Mouse (Mus musculus) left cerebral cortex, adult 8-10 months (tissue): ENCODE measurements around the gene Dlx5. TPM values are rescaled to one million over a fixed set of nuclear protein-coding genes. Genes with fewer than 3 reads are reported as not detected.
A peak's percentile ranks its signal among the peaks of the same experiment; 100 is the strongest.

Experiments
- DNase-seq, 2 experiments: peaks; one replicate each; pipeline ENCODE4 v3.0.0; 2022; ENCODE audit warnings: low spot score in 2 of 2
- total RNA-seq, 4 experiments: library from RNA; stranded (reverse); gene quantifications; 2 replicates each; pipeline ENCODE4 v1.2.4; 2022

Dlx5 gene
- 10 to 100 TPM in 2 of 4 experiments, 1 to 10 TPM in 2; 8.9 to 11.7 (median 10.0) TPM for total RNA-seq

DNA sequence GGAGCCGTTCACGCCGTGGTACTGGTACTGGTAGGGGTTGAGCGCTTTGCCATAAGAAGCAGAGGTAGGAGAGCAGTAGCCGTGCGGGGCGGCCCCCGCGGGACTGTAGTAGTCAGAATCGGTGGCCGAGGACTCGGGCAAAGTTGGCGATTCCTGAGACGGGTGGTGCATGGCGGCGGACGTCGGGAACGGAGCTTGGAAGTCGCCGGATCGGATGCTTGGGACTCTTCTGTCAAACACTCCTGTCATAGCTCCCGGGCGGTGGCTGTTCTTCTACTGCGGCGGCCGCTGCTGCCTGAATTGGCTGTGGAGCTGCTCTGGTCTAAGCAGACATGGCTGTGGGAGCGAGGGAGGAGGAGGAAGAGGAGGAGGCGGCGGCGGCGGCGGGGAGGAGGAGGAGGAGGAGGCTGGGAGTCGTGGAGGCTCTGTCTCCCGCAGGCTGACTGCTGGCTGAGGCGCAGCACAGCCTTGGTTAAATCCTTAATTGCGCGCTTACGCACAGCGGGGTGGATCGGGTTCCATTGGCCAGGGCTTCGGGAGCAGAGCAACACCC, at the start of gene Dlx5:
Gene Dlx5, minus strand, starts transcription at position 448 of the 553 bp plus-strand sequence.
- peak in 1 of 2 experiments; percentile 42 for DNase-seq

DNA sequence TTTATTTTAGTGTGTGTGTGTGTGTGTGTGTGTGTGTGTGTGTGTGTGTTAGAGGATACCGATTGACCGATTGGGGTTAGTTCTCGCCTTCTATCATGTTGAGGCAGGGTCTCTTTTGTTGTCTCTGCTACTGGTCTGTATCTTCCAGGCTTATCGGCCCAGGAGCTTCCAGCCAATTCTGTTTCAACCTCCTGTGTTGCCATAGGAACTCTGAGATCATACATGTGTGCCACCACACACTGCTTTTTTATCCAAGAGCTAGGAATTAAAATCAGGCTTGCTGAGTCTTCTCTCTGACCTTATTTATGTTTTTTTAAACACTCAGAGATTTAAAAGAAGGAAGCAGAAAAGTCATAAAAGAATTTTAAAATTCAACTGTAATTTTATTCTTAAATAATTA, 49.6 kb upstream of the Dlx5 start:
- no peak for DNase-seq

DNA sequence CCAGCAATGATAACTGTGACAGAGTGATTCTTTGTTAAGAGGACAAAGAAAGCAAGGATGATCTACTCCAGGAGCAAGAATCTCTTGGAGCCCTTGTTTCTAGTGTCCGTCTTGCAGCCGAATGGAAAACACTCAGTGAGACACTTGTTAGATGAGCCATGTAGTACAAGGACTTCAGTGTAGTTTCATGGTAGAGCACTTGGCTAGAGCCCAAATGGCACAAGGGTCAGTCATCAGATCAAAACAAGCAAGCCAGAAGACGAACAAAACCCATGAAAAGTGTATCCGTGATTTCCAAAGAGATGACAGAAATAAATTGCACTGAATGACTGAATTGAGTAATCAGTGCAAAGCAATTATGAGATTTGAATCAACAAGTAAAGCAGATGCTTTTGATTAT, 48.9 kb upstream of the Dlx5 start:
- DNase-seq, result no peak

DNA sequence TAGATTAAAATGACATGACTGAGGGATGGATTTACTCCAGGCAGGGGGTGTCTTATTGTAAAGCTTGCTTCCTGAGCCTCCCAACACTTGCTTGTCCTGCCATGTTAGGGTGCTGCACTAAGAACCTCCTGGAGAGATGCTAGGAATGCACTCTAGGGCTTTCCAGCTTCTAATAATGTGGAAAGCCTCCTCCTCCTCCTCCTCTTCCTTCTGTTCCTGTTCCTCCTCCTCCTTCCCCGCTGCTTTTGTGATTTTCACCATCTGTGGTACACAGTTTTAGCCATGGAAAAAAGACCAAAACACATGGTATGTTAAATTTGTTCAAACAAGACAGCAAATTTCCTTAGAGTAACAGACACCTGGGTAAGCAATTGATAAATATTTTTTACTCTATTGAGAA, 43.4 kb upstream of the Dlx5 start:
- no peak for DNase-seq

DNA sequence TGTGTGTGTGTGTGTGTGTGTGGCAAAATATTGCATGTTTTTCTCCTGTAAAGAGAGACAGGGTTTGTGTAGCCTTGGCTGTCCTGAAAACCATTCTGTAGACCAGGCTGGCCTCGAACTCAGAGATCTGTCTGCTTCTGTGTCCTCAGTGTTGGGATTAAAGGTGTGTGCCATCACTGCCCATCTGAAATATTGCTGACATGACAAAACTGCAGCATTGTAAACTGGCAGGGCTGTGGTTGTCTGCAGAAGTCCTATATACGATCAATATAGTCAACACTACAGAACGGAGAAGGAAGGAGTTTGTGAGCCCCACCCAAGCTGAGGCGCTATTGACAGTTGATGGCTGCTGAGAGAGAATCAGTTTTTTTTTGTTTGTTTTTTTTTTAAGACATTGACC, 35.4 kb upstream of the Dlx5 start:
- no peak for DNase-seq

DNA sequence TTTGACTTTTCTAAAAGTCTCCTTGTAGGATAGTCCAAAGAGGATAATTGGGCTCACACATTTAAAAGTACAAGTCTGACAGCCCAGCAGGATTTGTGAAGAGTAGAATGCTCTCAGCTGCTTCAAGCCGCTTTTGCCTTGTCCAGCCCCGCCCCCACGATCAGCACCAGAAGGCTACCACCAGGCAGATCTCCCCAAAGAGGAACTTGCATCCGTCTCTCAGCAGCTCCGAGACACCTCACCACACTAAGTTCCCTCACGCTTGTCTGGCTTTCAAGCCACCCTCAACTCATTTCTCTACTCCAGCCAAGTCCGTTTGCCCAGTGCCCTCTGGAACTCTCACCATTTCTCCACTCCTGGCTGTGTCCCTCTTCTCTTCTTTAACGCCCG, 33.6 kb upstream of the Dlx5 start:
- DNase-seq, result no peak

DNA sequence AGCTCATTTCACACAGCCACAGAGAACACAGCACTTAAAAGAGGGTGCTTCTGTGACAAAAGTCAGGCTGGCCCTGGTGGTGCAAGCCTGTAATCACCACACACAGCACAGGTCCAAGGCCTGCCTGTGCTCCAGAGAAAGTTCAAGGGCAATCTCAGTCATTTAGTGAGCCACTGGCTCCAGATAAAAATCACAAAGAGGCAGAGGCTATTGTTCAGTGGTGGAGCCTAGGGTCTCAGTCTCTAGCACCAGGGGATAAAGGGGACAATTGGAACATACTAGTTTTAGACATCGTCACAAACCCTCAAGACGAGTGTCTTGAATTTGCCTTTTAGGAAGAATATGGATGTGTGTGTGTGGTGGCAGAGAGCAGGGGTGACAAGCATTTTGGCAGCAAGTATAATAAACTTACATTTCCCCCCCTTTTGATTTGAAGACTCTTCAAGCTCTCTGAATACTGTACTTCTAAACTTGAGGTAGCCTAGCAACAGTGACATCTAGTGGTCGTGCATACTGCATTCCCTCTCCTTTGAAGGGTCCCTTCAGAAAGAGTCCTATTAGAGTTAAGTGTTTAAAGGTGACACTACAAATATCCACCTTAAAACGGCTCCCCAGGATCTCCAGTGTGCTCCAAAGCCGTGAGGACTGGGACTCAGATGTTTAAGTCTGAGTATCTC, 33.1 kb upstream of the Dlx5 start:
- peak in 1 of 2 experiments; percentile 7 for DNase-seq

DNA sequence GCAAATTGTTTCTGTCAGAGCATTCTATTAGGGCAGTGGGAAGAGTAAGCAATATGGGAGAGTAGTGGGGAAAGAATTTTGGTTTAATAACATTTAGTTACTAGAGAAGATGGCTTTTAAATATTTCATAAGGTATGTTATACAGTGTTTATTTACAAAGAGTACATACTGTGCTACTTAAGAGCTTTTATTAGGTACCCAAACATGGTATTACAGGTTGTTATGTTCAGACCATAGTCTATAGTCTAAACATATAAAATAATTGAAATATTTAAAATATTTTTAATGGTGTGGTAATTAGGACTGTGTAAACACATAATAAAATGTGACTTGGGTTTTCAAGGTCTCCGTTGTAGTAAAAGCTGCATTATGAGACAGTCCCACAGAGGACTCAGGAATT, 32.4 kb upstream of the Dlx5 start:
- DNase-seq, result no peak

DNA sequence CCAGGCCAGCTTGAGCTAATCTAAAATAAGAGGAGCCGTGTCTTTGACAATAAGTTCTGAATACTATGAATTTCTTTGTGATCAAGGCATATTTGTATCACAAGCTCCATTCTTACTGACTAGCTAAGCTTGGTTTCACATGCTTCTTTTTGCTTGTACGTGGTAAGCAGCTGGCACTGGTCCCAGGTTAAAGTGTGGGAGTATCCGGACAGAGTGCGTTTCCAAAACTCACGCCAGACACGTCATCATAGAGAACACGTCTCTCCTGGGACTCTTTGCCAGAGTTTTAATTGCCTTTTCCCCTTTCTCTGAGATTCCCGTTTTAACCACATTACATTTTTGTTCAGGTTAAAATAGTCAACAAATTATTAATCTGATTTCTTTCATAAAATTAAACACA, 27.7 kb upstream of the Dlx5 start:
- DNase-seq, result peak in 1 of 2 experiments; percentile 7

DNA sequence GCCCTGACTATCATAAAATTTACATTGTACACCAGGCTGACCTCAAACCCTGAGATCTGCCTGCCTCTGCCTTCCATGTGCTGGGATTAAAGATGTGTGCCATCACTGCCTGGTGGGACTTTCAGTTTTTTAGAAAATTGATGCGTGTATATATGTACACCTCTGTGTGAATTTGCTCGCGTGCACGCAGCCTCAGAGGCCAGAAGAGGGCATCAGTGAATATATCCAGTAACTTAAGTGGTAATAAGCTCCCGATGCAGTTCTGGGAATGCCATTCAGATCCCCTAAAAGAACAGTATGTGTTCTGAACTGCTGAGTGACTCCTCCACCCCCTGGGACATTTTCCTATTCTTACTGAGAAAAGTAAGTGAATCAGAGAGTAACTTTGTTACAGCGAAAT, 8.2 kb upstream of the Dlx5 start:
- no peak for DNase-seq

DNA sequence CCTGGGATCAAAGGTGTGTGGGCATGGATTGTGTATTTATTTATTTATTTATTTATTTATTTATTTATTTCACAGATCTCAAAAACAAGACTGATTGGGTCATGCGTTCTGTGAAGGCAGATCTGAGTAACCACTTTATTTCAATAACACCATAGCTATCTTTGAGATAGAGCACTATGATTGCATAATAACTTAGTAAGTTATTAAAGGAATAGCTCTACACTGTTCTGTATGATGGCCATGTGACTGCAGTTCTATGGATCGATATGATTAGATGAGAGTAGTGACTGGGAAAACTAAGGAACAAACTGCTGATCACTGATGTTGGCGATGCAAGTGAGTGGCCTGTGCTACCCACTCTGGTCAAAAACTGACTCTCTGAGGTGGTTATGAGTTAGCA, 4.3 kb upstream of the Dlx5 start:
- DNase-seq, result no peak

DNA sequence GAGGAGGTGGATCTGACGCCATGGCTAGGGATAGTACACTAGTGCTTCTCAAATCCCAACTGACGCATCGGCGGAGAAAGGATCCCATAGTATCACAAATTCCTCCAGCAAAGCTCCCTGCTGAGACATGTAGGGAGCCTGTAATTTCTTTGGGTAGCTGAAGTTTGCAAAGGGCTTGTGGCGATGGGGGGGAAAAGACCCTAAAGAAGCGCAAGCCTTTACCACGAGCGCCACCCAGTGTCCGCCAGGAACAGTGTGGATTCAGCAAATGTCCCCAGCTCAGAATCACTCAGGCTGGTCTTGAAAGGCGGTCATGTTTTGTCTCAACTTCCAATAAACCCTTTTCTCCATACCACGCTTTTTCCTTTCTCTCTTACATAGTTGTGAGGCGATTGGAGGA, 3.0 kb upstream of the Dlx5 start:
- no peak for DNase-seq

DNA sequence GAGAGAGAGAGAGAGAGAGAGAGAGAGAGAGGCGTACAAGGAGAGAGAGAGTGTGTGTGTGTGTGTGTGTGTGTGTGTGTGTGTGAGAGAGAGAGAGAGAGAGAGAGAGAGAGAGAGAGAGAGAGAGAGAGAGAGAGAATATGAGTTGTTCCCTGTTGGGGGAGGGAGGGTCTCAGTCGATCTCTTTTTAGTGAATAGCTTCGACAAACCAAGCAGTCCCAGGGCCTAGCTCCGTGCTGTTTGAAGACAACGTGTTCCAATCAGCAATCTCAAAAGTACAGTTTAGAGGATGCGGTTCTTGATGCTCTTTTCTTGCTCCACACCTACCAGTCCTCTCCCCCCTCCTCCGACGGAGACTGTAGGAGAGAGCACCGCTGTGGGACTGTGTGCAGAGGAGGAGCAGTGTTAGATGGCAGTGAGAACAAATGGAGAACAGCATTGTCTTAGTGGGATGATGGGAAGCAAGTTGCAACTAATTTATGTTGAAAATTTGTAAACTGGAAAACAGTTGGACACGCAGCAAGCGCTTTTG, 447 bp upstream of the Dlx5 start:
- DNase-seq, result no peak

DNA sequence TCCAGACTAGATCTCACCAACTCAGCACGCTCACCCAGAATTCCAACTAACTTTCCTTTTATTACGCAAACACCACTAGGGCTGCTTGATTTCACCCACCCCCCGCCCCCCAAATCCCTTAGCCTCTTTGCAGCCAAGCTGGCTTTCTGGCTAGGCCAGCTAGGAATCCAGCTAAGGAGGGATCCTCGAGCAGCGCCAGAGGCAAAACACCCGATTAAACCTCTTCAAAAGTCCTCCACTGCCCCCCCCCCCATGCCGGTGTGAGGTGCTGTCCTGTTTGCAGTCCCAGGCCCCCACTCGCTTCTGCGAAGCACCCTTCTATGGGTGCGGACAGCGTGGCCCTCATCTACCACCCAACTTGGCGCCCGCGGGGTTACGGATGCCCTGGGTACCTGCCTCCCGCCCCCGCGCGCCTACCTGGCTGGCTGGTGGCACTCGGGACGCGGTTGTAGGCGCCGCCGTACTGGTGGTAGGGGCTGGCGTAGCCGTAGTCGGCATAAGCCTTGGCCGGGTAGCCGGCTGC, 709 bp downstream of the Dlx5 start:
- no peak for DNase-seq

DNA sequence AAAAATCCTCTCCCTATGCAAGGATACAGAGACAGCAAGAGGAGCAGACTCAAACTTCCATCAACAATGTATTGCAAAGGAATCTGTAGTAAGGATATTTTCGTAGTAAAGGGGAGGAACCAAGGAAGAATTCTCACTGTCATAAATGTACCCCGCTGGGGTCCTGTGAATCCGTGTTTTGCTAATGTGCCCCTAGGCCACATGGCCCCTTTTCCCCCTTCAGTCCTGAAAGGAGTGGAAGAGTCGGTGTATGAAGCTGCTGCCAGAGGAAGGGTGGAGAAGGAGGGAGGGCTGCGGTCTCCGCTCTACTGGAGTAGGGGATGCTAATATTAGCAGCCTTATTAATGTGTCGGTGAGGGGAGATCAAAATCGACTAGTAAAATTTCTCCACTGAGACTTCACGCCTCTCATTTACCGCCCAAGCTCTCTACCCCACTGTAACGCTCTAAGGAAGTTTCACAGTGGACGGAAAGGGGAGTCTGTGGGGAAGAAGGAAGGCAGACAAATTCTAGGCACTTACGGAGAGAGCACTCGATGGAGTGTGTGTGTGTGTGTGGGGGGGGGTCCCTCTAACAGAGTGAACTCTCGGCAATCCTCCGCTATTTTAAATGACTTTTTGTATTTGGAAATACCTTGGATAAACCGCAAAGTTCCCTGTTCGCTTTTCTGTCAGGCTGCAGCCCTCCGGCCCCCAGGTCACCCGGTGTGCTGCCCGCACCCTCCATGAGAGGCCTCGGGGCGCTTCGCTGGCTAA, 1.3 kb downstream of the Dlx5 start:
- DNase-seq, result no peak

DNA sequence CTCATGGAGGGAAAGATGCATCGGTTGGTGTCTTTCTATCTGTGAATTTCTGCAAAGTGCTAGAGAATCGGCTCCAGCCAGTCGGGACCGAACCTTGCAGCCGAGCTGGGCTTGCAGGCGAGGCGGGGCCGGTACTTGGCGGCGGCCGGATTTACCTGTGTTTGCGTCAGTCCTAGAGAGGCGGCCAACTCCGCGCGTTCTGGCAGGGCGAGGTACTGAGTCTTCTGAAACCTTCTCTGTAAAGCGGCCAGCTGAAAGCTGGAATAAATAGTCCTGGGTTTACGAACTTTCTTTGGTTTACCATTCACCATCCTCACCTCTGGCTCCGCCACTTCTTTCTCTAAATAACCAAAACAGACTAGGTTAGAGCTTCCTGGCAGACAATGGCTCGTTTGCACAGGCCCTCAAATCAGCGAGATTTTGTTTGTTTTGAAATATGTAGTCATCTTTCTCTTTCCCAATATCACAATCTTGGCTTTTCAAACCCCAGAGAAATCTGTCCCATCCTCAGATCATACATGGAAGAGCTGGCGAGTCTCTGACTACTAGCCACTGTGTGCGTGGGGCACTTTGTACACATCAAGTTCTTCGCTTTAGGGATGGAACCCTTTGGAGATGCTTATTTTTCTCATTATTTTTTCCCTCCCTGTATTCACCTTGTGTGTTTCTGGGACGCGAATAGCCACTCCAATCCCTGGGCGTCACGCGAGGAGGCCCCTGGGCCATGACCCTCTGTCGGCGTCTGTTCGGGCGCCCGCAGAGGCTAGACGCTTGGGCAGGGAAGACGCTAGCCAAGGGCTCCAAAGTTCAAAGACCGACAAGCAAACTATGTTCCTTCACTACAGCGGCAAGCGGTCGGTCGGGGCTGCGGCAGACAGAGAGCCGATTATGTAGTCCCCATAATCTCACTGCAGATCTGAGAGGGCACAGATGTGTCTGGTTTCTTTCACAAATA, 2.2 kb downstream of the Dlx5 start:
- no peak for DNase-seq

DNA sequence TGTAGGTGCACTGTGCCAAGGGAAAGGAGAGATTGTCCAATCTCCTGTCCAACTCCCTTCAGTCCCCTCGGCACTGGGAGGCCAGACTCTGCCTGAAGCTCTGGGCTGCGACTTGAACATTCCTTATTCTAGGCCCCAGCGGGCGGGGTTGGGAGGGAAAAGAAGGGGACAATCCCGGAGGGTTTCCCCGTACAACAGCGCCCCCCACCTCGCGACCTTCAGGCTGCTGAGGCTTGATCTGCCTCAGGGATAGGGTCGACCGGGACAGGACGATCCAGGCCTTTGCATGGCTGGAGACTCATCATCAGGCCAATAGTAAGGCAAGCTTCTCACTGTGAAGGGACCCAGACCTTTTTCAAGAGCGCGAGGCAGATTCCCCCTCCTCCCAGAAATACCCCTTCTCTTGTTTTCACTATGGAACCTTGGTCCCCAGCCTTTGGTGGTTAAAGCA, 3.0 kb downstream of the Dlx5 start:
- DNase-seq, result no peak

DNA sequence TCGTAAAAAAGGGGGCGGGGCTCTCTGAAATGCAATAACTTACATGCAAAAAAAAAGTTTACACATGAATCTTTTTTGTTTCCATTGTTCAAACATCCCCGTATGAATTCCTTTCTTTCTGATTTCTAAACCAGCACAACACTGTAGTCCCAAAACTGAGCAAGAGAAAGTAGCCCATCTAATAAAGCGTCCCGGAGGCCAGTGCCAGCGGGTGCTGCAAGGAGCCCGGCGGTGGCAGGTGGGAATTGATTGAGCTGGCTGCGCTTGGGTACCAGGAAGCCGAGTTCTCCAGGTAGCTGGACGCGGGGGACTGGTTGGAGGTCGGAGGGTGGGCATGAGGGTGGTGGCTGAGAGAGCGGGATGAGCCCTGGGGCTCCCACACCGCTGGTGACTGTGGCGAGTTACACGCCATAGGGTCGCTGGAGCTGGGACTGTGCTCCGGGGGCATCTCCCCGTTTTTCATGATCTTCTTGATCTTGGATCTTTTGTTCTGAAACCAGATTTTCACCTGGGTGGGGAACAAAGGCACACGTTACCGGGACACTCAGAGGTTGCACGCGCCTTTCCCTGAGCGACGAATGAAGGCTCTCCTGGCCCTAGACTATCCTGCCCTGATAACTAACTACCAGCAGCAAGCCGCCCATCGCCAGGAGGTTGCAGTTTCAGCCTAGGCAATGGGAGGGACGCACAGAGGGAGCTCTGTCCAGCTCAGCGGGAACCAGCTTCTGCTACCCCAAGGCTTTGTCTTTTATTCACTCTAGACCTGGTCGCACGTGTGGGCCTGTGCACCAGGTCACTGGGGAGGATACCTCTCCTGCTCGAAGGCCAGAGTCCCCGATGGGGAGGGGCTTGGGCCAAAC, 3.7 kb downstream of the Dlx5 start:
- no peak for DNase-seq

DNA sequence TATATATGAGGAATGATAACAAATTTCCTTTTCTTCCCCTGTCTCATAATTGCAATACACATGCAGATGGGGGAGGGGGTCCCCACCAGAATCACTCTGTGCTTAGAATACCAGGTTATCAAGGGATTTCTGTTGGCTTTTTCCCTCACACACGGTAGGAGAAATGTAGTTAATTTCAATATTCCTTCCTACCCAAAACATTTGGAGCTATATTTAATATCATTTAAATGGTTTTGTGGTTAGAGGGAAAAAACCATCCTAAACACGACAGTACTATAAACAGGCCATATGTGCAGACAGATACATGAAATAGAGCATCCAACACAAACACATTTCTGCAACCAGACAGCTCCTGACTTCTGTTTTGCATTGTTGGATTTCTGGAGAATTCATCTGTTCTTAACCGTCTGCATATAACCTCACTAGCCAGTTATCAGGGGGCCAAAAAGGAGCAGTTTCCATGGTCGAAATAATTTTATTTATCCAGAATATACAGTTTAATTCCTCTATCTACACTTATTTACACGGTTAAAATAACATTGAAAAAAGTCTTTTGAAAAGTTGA, 4.5 kb downstream of the Dlx5 start:
- DNase-seq, result no peak

DNA sequence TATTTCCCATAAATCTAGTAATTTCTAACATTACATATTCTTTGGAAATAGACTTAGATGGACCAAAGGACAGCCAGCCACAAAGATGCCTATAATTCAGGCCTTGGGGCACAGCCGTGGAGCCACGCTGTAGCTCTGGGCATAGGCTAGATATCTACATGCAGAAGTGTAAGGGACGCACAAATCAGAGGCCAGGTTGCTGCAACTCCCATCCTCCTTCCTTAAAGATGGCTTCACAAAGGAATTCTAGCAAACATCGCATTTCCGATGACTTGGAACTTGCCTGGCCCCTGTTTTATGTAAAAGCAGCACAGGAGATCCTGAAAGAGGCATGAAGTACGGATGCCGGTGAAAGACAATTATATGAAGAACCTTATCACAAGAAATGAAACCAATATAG, 5.2 kb downstream of the Dlx5 start:
- no peak for DNase-seq
